Mouse (Mus musculus) lung, embryonic 16.5 days (tissue): Measurements from ENCODE around the gene Otop1. TPM values are rescaled to one million over a fixed set of nuclear protein-coding genes. Genes with fewer than 3 reads are reported as not detected.

Source experiments
- ATAC-seq: fragments of 200-750 bp; cut with Nextera tagmentation; 2 replicates; pipeline ENCODE4 v1.8.0; 2017; ENCODE audit warnings: low read depth, mild to moderate bottlenecking, moderate library complexity
- H3K27ac ChIP-seq: fragments of 300-500 bp; sonication (generic); 2 replicates; pipeline ENCODE4 v1.5.1; 2014; ENCODE audit warnings: mild to moderate bottlenecking, control low read depth, low read length
- H3K27me3 ChIP-seq: fragments of 300-500 bp; sonication (generic); 2 replicates; pipeline ENCODE4 v1.6.1; 2014; ENCODE audit warnings: low read depth, low read length, mixed read lengths; ENCODE audit not compliant: control insufficient read depth, insufficient read depth
- H3K36me3 ChIP-seq: fragments of 300-500 bp; sonication (generic); 2 replicates; pipeline ENCODE4 v1.6.1; 2014; ENCODE audit warnings: low read length; ENCODE audit not compliant: control insufficient read depth, insufficient read depth
- H3K4me1 ChIP-seq: fragments of 300-500 bp; sonication (generic); replicated peaks from 2 replicates; pipeline ENCODE4 v1.6.1; 2014; ENCODE audit warnings: low read length, mixed read lengths; ENCODE audit not compliant: control insufficient read depth, insufficient read depth
- H3K4me2 ChIP-seq: fragments of 300-500 bp; sonication (generic); 2 replicates; pipeline ENCODE4 v1.6.1; 2014; ENCODE audit warnings: low read depth, low read length, control low read depth
- H3K4me3 ChIP-seq: fragments of 300-500 bp; sonication (generic); 2 replicates; pipeline ENCODE4 v1.5.1; 2014; ENCODE audit warnings: mild to moderate bottlenecking, low read length, control low read depth
- H3K9ac ChIP-seq: fragments of 300-500 bp; sonication (generic); 2 replicates; pipeline ENCODE4 v1.6.1; 2014; ENCODE audit warnings: low read length, control low read depth
- H3K9me3 ChIP-seq: fragments of 300-500 bp; sonication (generic); 2 replicates; pipeline ENCODE4 v1.6.1; 2016; ENCODE audit warnings: low read length; ENCODE audit not compliant: control insufficient read depth
- WGBS: fragments of 180-500 bp; shearing (Covaris S2); extraction: QIAGEN DNeasy Blood & Tissue Kit; methylation state at CpG from one replicate; pipeline ENCODE4 v1.1.7; 2014; 5-methylcytosine and 5-hydroxymethylcytosine counted together
- polyA plus RNA-seq: library from polyadenylated mRNA; unstranded; fragments of >200 nt; fragmentation: Nextera tagmentation; extraction: Ambion mirVana; gene quantifications from 2 replicates; pipeline ENCODE4 v1.2.1, GENCODE M21; 2015

Otop1 gene
- polyA plus RNA-seq, 1 experiment from 2014 or later = not detected

- 11% methylated on average over 12 of the region's 12 CpGs for WGBS
- Histone ChIP-seq H3K4me3 (no peak overlapping the region), H3K27ac (no peak overlapping the region), H3K36me3 (no peaks in the 10 kb centered on the region), H3K9ac (no peak overlapping the region), H3K4me1 (peaks cover 4% of the 10 kb centered on the region; the same call in 1 of the 2 replicates), H3K27me3 (peaks cover 48% of the 10 kb centered on the region), H3K9me3 (no peaks in the 10 kb centered on the region), H3K4me2 (no peak overlapping the region)
- ATAC-seq = no peak
Observed at GRCm38 (mm10) chr5:38277936-38278600, 2.3 kb downstream of the Otop1 start.

- Histone ChIP-seq H3K27me3 (peaks cover 42% of the 10 kb centered on the region), H3K36me3 (no peaks in the 10 kb centered on the region), H3K4me2 (no peak overlapping the region), H3K9ac (no peak overlapping the region), H3K27ac (no peak overlapping the region), H3K4me1 (peaks cover 4% of the 10 kb centered on the region; the same call in 1 of the 2 replicates), H3K4me3 (no peak overlapping the region), H3K9me3 (no peaks in the 10 kb centered on the region)
- no peak for ATAC-seq
- 33% methylated on average over 1 of the region's 1 CpGs for WGBS
Observed at GRCm38 (mm10) chr5:38280075-38280474, 4.3 kb downstream of the Otop1 start.

GRCm38 (mm10) chr5:38285724-38286123 lies 10.0 kb downstream of the Otop1 start:
- no peak overlapping the region for H3K9ac ChIP-seq
- no peaks in the 10 kb centered on the region for H3K36me3 ChIP-seq
- 60% methylated on average over 9 of the region's 9 CpGs for WGBS
- H3K4me2 ChIP-seq = no peak overlapping the region
- H3K9me3 ChIP-seq = no peaks in the 10 kb centered on the region
- H3K27ac ChIP-seq = no peak overlapping the region
- H3K4me3 ChIP-seq = no peak overlapping the region
- ATAC-seq = no peak
- no peaks in the 10 kb centered on the region for H3K4me1 ChIP-seq
- H3K27me3 ChIP-seq = no peaks in the 10 kb centered on the region

GRCm38 (mm10) chr5:38288476-38288875 lies 12.7 kb downstream of the Otop1 start:
- Histone ChIP-seq H3K9ac (no peak overlapping the region), H3K27me3 (no peaks in the 10 kb centered on the region), H3K27ac (no peak overlapping the region), H3K36me3 (no peaks in the 10 kb centered on the region), H3K4me3 (no peak overlapping the region), H3K4me1 (no peaks in the 10 kb centered on the region), H3K4me2 (no peak overlapping the region), H3K9me3 (no peaks in the 10 kb centered on the region)
- WGBS = 82% methylated on average over 3 of the region's 3 CpGs
- ATAC-seq = no peak

- WGBS = 86% methylated on average over 12 of the region's 12 CpGs
Observed at GRCm38 (mm10) chr5:38301761-38302411, 26.1 kb downstream of the Otop1 start.

DNA sequence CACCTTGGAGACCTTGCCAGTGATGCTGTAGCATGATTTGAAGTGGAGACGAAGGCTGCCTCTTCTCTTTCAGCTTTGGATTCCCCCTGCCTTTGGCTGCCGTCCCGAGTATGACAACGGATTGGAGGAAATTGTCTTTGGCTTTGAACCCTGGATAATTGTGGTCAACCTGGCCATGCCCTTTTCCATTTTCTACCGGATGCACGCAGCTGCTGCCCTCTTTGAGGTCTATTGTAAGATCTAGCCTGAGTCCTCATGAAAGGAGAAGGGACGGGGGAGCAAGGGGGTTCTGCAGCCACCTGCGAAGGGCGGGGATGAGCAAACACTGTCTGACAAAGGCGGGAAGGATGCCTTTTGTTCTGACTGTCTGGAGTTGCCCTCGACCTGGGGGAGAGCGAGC lies 26.9 kb downstream of the Otop1 start:
- H3K9me3 ChIP-seq = no peaks in the 10 kb centered on the region
- no peak overlapping the region for H3K27ac ChIP-seq
- no peak overlapping the region for H3K4me2 ChIP-seq
- H3K9ac ChIP-seq = no peak overlapping the region
- WGBS = 34% methylated on average over 12 of the region's 12 CpGs
- H3K4me1 ChIP-seq = no peaks in the 10 kb centered on the region
- ATAC-seq = no peak
- H3K4me3 ChIP-seq = no peak overlapping the region
- H3K36me3 ChIP-seq = no peaks in the 10 kb centered on the region
- no peaks in the 10 kb centered on the region for H3K27me3 ChIP-seq

More at GRCm38 (mm10) chr5:38301761-38302411, 26.1 kb downstream of the Otop1 start:
- Histone ChIP-seq H3K4me3 (no peak overlapping the region), H3K27ac (no peak overlapping the region), H3K36me3 (no peaks in the 10 kb centered on the region), H3K9me3 (no peaks in the 10 kb centered on the region), H3K9ac (no peak overlapping the region), H3K27me3 (no peaks in the 10 kb centered on the region), H3K4me1 (no peaks in the 10 kb centered on the region), H3K4me2 (no peak overlapping the region)
- ATAC-seq = no peak

DNA sequence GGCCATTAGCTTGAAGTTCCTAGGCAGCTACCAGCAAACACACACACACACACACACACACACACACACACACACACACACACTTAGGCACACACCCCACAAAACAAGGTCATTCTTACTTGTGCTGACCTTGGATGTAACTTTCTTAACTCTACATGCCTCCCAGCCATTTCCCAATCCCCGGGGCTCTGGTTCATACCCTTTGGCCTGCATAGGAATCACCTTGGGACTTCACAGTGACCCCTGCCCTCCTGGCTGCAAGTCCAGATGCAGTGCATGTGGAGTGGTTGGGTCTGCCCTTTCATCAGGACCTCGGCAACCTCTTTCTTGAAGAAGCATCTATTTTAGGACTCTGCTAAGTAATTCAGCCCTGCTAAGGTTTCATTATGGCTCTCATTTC lies 29.5 kb downstream of the Otop1 start:
- H3K27ac ChIP-seq = no peak overlapping the region
- no peak for ATAC-seq
- no peak overlapping the region for H3K9ac ChIP-seq
- H3K4me2 ChIP-seq = no peak overlapping the region
- H3K9me3 ChIP-seq = no peaks in the 10 kb centered on the region
- 0 out of 2 replicates have a peak, but pooled peaks cover 2% of the 10 kb centered on the region for H3K4me1 ChIP-seq
- H3K27me3 ChIP-seq = peaks cover 4% of the 10 kb centered on the region
- H3K36me3 ChIP-seq = no peaks in the 10 kb centered on the region
- WGBS = 76% methylated on average over 2 of the region's 2 CpGs
- H3K4me3 ChIP-seq = no peak overlapping the region

- Histone ChIP-seq H3K4me3 (peak overlapping the region; percentile 48), H3K4me1 (0 out of 2 replicates have a peak, but pooled peaks cover 2% of the 10 kb centered on the region), H3K27me3 (peaks cover 4% of the 10 kb centered on the region), H3K9ac (no peak overlapping the region), H3K36me3 (no peaks in the 10 kb centered on the region), H3K27ac (no peak overlapping the region), H3K9me3 (no peaks in the 10 kb centered on the region), H3K4me2 (peak overlapping the region; percentile 71)
- peak; percentile 73 for ATAC-seq
- 9% methylated on average over 26 of the region's 26 CpGs for WGBS
Observed at GRCm38 (mm10) chr5:38307255-38308101, 31.7 kb downstream of the Otop1 start.

- WGBS = 39% methylated on average over 5 of the region's 5 CpGs
- no peak overlapping the region for H3K9ac ChIP-seq
- H3K4me3 ChIP-seq = no peak overlapping the region
- H3K4me2 ChIP-seq = no peak overlapping the region
- H3K4me1 ChIP-seq = 0 out of 2 replicates have a peak, but pooled peaks cover 2% of the 10 kb centered on the region
- ATAC-seq = peak; percentile 57
- H3K9me3 ChIP-seq = no peaks in the 10 kb centered on the region
- H3K27me3 ChIP-seq = peaks cover 4% of the 10 kb centered on the region
- H3K27ac ChIP-seq = no peak overlapping the region
- H3K36me3 ChIP-seq = no peaks in the 10 kb centered on the region
Observed at GRCm38 (mm10) chr5:38308873-38309272, 33.1 kb downstream of the Otop1 start.
